Mouse (Mus musculus) embryonic facial prominence, embryonic 14.5 days (tissue): ENCODE measurements around the gene Cdk1. TPM values are rescaled to one million over a fixed set of nuclear protein-coding genes. Genes with fewer than 3 reads are reported as not detected.

Experiments
- ATAC-seq: fragments of 200-750 bp; cut with Nextera tagmentation; 2 replicates; pipeline ENCODE4 v1.8.0; 2017; ENCODE audit warnings: low read depth, moderate number of reproducible peaks, moderate TSS enrichment
- DNase-seq: peaks from one replicate; pipeline ENCODE4 v3.0.0-alpha.2; 2015; ENCODE audit warnings: low spot score
- H3K27ac ChIP-seq: fragments of 300-500 bp; sonication (generic); replicated peaks from 2 replicates; pipeline ENCODE4 v1.5.1; 2014; ENCODE audit warnings: low read depth, mild to moderate bottlenecking, low read length, moderate library complexity
- H3K27me3 ChIP-seq: fragments of 300-500 bp; sonication (generic); replicated peaks from 2 replicates; pipeline ENCODE4 v1.6.1; 2014; ENCODE audit warnings: low read length; ENCODE audit not compliant: control insufficient read depth, insufficient read depth
- H3K36me3 ChIP-seq: fragments of 300-500 bp; sonication (generic); 2 replicates; pipeline ENCODE4 v1.6.1; 2014; ENCODE audit warnings: low read length, mixed read lengths; ENCODE audit not compliant: control insufficient read depth, insufficient read depth
- H3K4me1 ChIP-seq: fragments of 300-500 bp; sonication (generic); 2 replicates; pipeline ENCODE4 v1.6.1; 2014; ENCODE audit warnings: antibody characterized with exemption, low read length; ENCODE audit not compliant: control insufficient read depth, insufficient read depth
- H3K4me2 ChIP-seq: fragments of 300-500 bp; sonication (generic); 2 replicates; pipeline ENCODE4 v1.6.1; 2014; ENCODE audit warnings: low read depth, mild to moderate bottlenecking, low read length, moderate library complexity, mixed read lengths
- H3K4me3 ChIP-seq: fragments of 300-500 bp; sonication (generic); 2 replicates; pipeline ENCODE4 v1.5.1; 2014; ENCODE audit warnings: low read depth, mild to moderate bottlenecking, low read length
- H3K9ac ChIP-seq: fragments of 300-500 bp; sonication (generic); 2 replicates; pipeline ENCODE4 v1.6.1; 2014; ENCODE audit warnings: low read depth, mild to moderate bottlenecking, low read length, moderate library complexity, mixed read lengths
- H3K9me3 ChIP-seq: fragments of 300-500 bp; sonication (generic); 2 replicates; pipeline ENCODE4 v1.6.1; 2016; ENCODE audit warnings: low read length; ENCODE audit not compliant: control insufficient read depth
- WGBS: fragments of 180-500 bp; shearing (Covaris S2); extraction: QIAGEN DNeasy Blood & Tissue Kit; methylation state at CpG from one replicate; pipeline ENCODE4 v1.1.7; 2014; 5-methylcytosine and 5-hydroxymethylcytosine counted together
- polyA plus RNA-seq: library from polyadenylated mRNA; unstranded; fragments of >200 nt; fragmentation: Nextera tagmentation; extraction: Ambion mirVana; gene quantifications from 2 replicates; pipeline ENCODE4 v1.2.1, GENCODE M21; 2014

Gene Cdk1
- polyA plus RNA-seq, 1 experiment from 2014 or later = 397 TPM

- no peaks in the 10 kb centered on the region for H3K27me3 ChIP-seq
- 73% methylated on average over 4 of the region's 4 CpGs for WGBS
- ATAC-seq (no peak), DNase-seq (no peak)
- no peak overlapping the region for H3K4me2 ChIP-seq
- no peak overlapping the region for H3K9ac ChIP-seq
- peak overlapping the region; percentile 35; the same call in 1 of the 2 replicates for H3K27ac ChIP-seq
- no peaks in the 10 kb centered on the region for H3K9me3 ChIP-seq
- H3K4me3 ChIP-seq = no peak overlapping the region
- peaks cover 59% of the 10 kb centered on the region for H3K36me3 ChIP-seq
- H3K4me1 ChIP-seq = no peaks in the 10 kb centered on the region
Measured at GRCm38 (mm10) chr10:69335611-69336010, 17.1 kb downstream of the Cdk1 start.

- no peaks in the 10 kb centered on the region for H3K4me1 ChIP-seq
- no peak overlapping the region for H3K9ac ChIP-seq
- no peak overlapping the region for H3K4me3 ChIP-seq
- H3K27ac ChIP-seq = peak overlapping the region; percentile 35
- H3K4me2 ChIP-seq = no peak overlapping the region
- H3K27me3 ChIP-seq = no peaks in the 10 kb centered on the region
- WGBS = 63% methylated on average over 7 of the region's 7 CpGs
- H3K9me3 ChIP-seq = no peaks in the 10 kb centered on the region
- H3K36me3 ChIP-seq = peaks cover 55% of the 10 kb centered on the region
- ATAC-seq = peak; percentile 42; the same call in 1 of the 2 replicates
- DNase-seq = no peak
Measured at GRCm38 (mm10) chr10:69335195-69335536, 17.6 kb downstream of the Cdk1 start.

- ATAC-seq = 0 out of 2 replicates have a peak, but pooled peaks have one; percentile 8
- no peak overlapping the region for H3K9ac ChIP-seq
- H3K4me1 ChIP-seq = no peaks in the 10 kb centered on the region
- peak; percentile 49 for DNase-seq
- H3K27ac ChIP-seq = peak overlapping the region; percentile 44
- 61% methylated on average over 16 of the region's 16 CpGs for WGBS
- peaks cover 49% of the 10 kb centered on the region for H3K36me3 ChIP-seq
- no peak overlapping the region for H3K4me2 ChIP-seq
- no peaks in the 10 kb centered on the region for H3K27me3 ChIP-seq
- H3K9me3 ChIP-seq = no peaks in the 10 kb centered on the region
- H3K4me3 ChIP-seq = no peak overlapping the region
Measured at GRCm38 (mm10) chr10:69334271-69335194, 18.2 kb downstream of the Cdk1 start.

GRCm38 (mm10) chr10:69333212-69333611 is 19.5 kb downstream of the Cdk1 start:
- no peaks in the 10 kb centered on the region for H3K27me3 ChIP-seq
- 88% methylated on average over 11 of the region's 11 CpGs for WGBS
- H3K36me3 ChIP-seq = peaks cover 35% of the 10 kb centered on the region
- no peak overlapping the region for H3K9ac ChIP-seq
- H3K4me2 ChIP-seq = no peak overlapping the region
- H3K4me3 ChIP-seq = no peak overlapping the region
- no peaks in the 10 kb centered on the region for H3K9me3 ChIP-seq
- no peaks in the 10 kb centered on the region for H3K4me1 ChIP-seq
- no peak overlapping the region for H3K27ac ChIP-seq
- DNase-seq (no peak), ATAC-seq (no peak)

GRCm38 (mm10) chr10:69331231-69331630 is 21.5 kb downstream of the Cdk1 start:
- no peaks in the 10 kb centered on the region for H3K27me3 ChIP-seq
- WGBS = 79% methylated on average over 6 of the region's 6 CpGs

GRCm38 (mm10) chr10:69328656-69329046 is 24.1 kb downstream of the Cdk1 start:
- DNase-seq (no peak), ATAC-seq (no peak)
- Histone ChIP-seq H3K27ac (no peak overlapping the region), H3K4me3 (no peak overlapping the region), H3K36me3 (no peaks in the 10 kb centered on the region), H3K9me3 (no peaks in the 10 kb centered on the region), H3K4me2 (no peak overlapping the region), H3K27me3 (no peaks in the 10 kb centered on the region), H3K9ac (no peak overlapping the region), H3K4me1 (no peaks in the 10 kb centered on the region)
- 80% methylated on average over 4 of the region's 4 CpGs for WGBS

More at GRCm38 (mm10) chr10:69331231-69331630, 21.5 kb downstream of the Cdk1 start:
- no peaks in the 10 kb centered on the region for H3K4me1 ChIP-seq
- no peak overlapping the region for H3K4me2 ChIP-seq
- H3K27ac ChIP-seq = no peak overlapping the region
- DNase-seq = no peak
- no peak overlapping the region for H3K9ac ChIP-seq
- H3K4me3 ChIP-seq = no peak overlapping the region
- peaks cover 16% of the 10 kb centered on the region for H3K36me3 ChIP-seq
- no peaks in the 10 kb centered on the region for H3K9me3 ChIP-seq
- ATAC-seq = no peak

GRCm38 (mm10) chr10:69328029-69328655 is 24.6 kb downstream of the Cdk1 start:
- DNase-seq = no peak
- no peak for ATAC-seq
- H3K4me3 ChIP-seq = no peak overlapping the region
- H3K36me3 ChIP-seq = no peaks in the 10 kb centered on the region
- H3K27me3 ChIP-seq = no peaks in the 10 kb centered on the region
- H3K9ac ChIP-seq = no peak overlapping the region
- 81% methylated on average over 12 of the region's 12 CpGs for WGBS
- no peaks in the 10 kb centered on the region for H3K9me3 ChIP-seq
- H3K27ac ChIP-seq = no peak overlapping the region
- H3K4me1 ChIP-seq = no peaks in the 10 kb centered on the region
- H3K4me2 ChIP-seq = no peak overlapping the region

- DNase-seq (no peak), ATAC-seq (no peak)
- no peaks in the 10 kb centered on the region for H3K9me3 ChIP-seq
- no peaks in the 10 kb centered on the region for H3K27me3 ChIP-seq
- no peak overlapping the region for H3K4me2 ChIP-seq
- no peak overlapping the region for H3K4me3 ChIP-seq
- no peaks in the 10 kb centered on the region for H3K4me1 ChIP-seq
- H3K27ac ChIP-seq = no peak overlapping the region
- no peak overlapping the region for H3K9ac ChIP-seq
- H3K36me3 ChIP-seq = no peaks in the 10 kb centered on the region
- 66% methylated on average over 8 of the region's 8 CpGs for WGBS
Measured at GRCm38 (mm10) chr10:69327362-69327761, 25.4 kb downstream of the Cdk1 start.
